Mouse (Mus musculus): Measurements from ENCODE around the gene 4930523C07Rik.

DNA sequence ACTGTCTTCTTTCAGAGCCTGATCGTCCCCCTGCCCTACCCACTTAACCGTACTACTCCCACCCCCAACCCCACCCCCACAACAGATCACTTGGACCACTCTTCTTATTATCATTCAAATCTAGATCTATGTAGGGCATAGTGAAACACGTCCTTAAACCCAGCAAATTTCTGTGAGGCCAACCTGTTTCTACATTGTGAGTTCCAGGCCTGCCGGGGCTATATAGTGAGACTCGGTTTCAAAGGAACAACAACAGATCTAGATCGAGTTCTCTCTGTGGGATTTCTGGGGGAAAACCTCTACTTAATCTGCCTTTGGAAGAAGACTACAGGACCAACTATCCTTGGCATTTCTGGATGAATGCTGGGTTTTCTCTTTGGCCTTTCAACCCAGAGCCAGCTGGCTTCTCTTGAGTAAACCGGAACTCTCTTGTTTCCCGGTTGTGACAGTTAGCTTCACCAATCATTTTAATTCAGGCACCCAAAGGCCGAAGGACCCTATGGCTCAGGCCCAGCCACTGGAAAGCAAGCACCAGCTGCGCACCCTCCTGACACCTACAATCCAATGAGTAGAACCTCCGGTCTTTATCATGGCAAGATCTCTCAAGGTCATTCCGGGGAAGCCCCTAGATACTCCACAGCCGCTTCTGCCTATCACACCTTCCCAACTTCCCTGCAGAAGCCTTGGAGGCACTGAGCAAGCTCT is 759 bp upstream of the 4930523C07Rik start:
- TF ChIP-seq GATA1 (IDR thresholded peaks at IDR 0.05; ENCODE audit: borderline replicate concordance, low read length) (no peak), CTCF (IDR thresholded peaks at IDR 0.05; ENCODE audit: low read depth, low read length) (no peak), GATA2 (IDR thresholded peaks at IDR 0.05; ENCODE audit: borderline replicate concordance, low read depth, low read length) (no peak)
